Mouse (Mus musculus): Measurements from ENCODE around the gene Tmem30c. TPM values are rescaled to one million over a fixed set of nuclear protein-coding genes. Genes with fewer than 3 reads are reported as not detected.

The Tmem30c gene
- polyA plus RNA-seq, 1 experiment from 2014 or later, result not detected

DNA sequence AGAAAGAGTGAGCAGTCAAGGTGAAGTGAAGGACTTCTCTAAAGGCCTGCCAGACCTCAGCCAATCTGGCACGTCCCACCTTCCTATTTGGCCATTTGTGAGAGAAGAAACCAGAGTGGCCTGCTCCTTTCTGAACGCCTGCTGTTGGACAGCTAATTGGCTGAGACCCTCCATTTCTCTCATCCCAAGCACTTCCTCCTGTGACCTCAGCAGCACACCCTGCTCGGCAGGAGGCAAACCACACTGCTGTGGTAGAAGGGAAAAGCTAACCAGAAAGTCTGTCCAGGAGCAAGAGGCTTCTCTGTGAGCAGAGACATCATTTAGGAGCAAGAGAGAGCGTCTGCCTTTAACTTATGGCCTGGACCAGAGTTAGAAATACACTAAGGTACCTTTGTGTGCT lies 24.5 kb upstream of the Tmem30c start:
- WGBS, result 74% methylated on average over 4 of the region's 4 CpGs
- Histone ChIP-seq H3K9me3 (replicated peaks) (no peaks in the 10 kb centered on the region), H3K4me2 (replicated peaks) (no peak overlapping the region), H3K4me1 (no peaks in the 10 kb centered on the region), H3K27me3 (no peaks in the 10 kb centered on the region), H3K36me3 (no peaks in the 10 kb centered on the region), H3K27ac (no peak overlapping the region), H3K4me3 (no peak overlapping the region), H3K9ac (no peak overlapping the region)
- ATAC-seq (ENCODE audit: low FRiP score), result no peak

DNA sequence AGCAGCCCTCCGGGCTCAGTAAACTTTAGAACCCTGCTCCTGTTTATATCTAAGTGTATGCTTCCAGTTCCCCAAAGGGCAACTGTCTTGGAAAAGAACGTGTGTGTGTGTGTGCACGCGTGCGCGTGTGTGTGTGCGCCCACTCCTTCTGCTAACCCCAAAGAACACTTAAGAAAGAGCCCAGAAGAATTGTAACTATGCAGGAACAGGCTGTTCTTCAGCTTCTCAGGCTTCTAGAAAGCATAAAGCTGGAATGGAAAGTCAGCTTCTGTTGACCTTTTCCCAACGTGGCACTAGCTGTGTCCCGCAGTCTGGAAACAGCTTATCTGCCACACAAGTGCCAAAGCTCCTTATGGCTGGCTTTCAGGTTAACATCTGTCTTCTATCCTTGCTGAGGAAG lies 22.4 kb upstream of the Tmem30c start:
- Histone ChIP-seq H3K9ac (no peak overlapping the region), H3K27me3 (no peaks in the 10 kb centered on the region), H3K4me2 (replicated peaks) (no peak overlapping the region), H3K27ac (no peak overlapping the region), H3K9me3 (replicated peaks) (no peaks in the 10 kb centered on the region), H3K4me1 (no peaks in the 10 kb centered on the region), H3K36me3 (no peaks in the 10 kb centered on the region), H3K4me3 (no peak overlapping the region)
- 90% methylated on average over 9 of the region's 9 CpGs for WGBS
- ATAC-seq (ENCODE audit: low FRiP score), result no peak

DNA sequence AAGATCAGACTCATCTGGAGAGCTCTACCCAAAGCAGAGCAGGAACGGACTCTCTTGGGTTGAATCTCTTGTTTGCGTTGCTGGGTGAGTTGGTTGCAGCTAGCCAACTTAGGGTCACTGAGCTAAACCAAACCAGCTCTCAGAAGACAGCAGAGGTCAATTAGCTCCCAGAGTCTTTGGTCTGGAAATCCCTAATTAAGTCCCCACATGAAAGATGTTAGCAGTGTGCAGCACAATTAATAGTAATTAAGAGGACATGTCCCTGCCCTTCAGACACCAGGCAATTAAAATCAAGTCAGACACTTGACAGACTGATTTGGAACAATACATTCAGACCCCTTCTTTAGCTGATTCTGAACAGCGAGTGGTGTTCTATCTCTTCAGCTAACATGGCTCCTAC lies 21.6 kb upstream of the Tmem30c start:
- no peaks in the 10 kb centered on the region for H3K36me3 ChIP-seq
- 85% methylated on average over 3 of the region's 3 CpGs for WGBS
- H3K9me3 ChIP-seq (replicated peaks), result no peaks in the 10 kb centered on the region
- H3K27me3 ChIP-seq, result no peaks in the 10 kb centered on the region
- H3K4me1 ChIP-seq, result no peaks in the 10 kb centered on the region
- no peak overlapping the region for H3K4me3 ChIP-seq
- H3K9ac ChIP-seq, result no peak overlapping the region
- no peak overlapping the region for H3K4me2 ChIP-seq (replicated peaks)
- ATAC-seq (ENCODE audit: low FRiP score), result no peak
- H3K27ac ChIP-seq, result no peak overlapping the region

DNA sequence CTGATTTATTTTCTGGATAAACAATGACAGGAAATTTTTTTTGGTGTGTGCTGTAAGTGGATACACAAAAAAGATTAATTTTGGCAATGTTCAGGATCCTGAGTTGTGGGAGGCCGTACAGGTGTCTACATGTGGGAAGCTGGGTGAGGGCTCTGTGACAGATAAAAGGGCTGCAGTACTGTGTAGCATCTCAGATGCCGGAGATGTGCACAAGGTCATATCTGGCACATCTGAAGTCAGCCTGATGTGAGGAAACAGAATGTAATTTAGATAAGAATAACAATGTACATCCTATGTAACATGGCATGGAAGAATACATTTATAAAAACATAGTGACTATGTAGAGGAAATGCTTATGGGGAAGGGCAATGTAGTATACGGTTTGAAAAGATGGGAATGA lies 20.8 kb upstream of the Tmem30c start:
- no peaks in the 10 kb centered on the region for H3K4me1 ChIP-seq
- H3K4me2 ChIP-seq (replicated peaks), result no peak overlapping the region
- H3K9me3 ChIP-seq (replicated peaks), result no peaks in the 10 kb centered on the region
- H3K27me3 ChIP-seq, result no peaks in the 10 kb centered on the region
- no peak overlapping the region for H3K9ac ChIP-seq
- no peak overlapping the region for H3K27ac ChIP-seq
- no peaks in the 10 kb centered on the region for H3K36me3 ChIP-seq
- ATAC-seq (ENCODE audit: low FRiP score), result no peak
- WGBS, result 90% methylated on average over 3 of the region's 3 CpGs
- H3K4me3 ChIP-seq, result no peak overlapping the region

DNA sequence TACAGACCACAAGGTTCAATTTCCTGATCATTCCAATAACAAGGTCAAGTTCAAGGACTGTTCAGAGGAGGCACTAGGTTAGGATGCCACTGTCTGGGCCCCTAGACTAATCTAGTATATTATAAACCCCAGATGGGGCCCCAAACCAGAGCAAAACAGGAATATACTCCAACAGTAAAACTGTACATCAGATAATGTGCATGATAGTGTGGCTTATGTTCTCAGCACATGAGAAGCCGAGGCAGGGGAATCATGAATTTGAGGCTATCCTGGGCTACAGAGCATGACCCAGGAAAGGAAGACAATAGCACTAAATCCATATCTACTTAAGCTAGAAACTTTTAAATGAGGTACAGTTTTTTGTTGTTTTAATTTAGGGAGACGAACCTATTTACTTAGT lies 19.5 kb upstream of the Tmem30c start:
- no peak overlapping the region for H3K4me2 ChIP-seq (replicated peaks)
- no peak overlapping the region for H3K9ac ChIP-seq
- no peak for ATAC-seq (ENCODE audit: low FRiP score)
- H3K4me1 ChIP-seq, result no peaks in the 10 kb centered on the region
- no peaks in the 10 kb centered on the region for H3K36me3 ChIP-seq
- 92% methylated on average over 2 of the region's 2 CpGs for WGBS
- no peaks in the 10 kb centered on the region for H3K9me3 ChIP-seq (replicated peaks)
- H3K4me3 ChIP-seq, result no peak overlapping the region
- H3K27me3 ChIP-seq, result no peaks in the 10 kb centered on the region
- H3K27ac ChIP-seq, result no peak overlapping the region

DNA sequence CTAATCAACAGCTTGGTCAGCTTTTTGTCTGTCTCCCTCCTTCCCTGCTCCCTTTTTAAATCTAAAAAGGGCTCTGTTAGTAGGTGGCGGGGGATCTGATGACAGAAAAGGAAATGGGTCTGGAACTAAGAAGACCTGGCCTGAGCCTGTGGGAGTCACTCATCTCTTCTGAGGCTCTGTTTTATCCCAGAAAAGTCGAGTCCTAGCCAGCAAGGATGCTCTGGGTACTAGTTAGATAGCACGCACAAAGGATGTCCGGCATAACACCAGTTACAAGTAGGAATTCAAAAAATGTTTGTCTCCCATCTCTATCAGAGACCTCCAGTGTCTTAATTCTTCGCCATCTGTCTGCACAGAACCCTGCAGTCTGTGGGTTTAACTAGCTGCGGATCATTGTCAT lies 12.8 kb upstream of the Tmem30c start:
- H3K9ac ChIP-seq, result no peak overlapping the region
- H3K4me3 ChIP-seq, result no peak overlapping the region
- no peaks in the 10 kb centered on the region for H3K9me3 ChIP-seq (replicated peaks)
- no peaks in the 10 kb centered on the region for H3K27me3 ChIP-seq
- H3K36me3 ChIP-seq, result no peaks in the 10 kb centered on the region
- no peak overlapping the region for H3K4me2 ChIP-seq (replicated peaks)
- ATAC-seq (ENCODE audit: low FRiP score), result no peak
- 72% methylated on average over 6 of the region's 6 CpGs for WGBS
- peaks cover 6% of the 10 kb centered on the region; the same call in 1 of the 2 replicates for H3K4me1 ChIP-seq
- no peak overlapping the region for H3K27ac ChIP-seq

DNA sequence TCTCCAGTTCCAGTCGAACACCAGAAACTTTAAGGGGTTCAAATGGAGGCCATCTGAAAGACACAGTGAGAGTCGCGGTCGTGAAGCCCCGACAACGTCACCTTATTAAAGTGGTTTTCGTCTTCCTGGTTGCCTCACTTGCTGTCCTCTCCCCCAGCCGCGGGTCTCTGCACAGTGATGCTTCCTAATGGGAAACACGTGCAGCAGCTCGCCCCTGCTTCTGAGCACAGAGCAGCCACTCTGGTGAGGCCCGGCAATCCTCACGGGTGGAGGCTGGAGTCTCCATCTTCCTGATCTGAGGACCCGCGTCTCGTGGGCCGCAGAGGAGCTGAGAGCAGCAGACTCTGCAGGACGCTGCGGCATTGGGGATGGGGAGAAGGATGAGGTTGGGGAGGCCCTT lies 11.1 kb upstream of the Tmem30c start:
- H3K9ac ChIP-seq, result no peak overlapping the region
- H3K4me2 ChIP-seq (replicated peaks), result peak overlapping the region; percentile 25; the same call in 1 of the 2 replicates
- H3K27ac ChIP-seq, result no peak overlapping the region
- no peak overlapping the region for H3K4me3 ChIP-seq
- WGBS, result 50% methylated on average over 19 of the region's 19 CpGs
- peaks cover 6% of the 10 kb centered on the region; the same call in 1 of the 2 replicates for H3K4me1 ChIP-seq
- no peaks in the 10 kb centered on the region for H3K36me3 ChIP-seq
- no peak for ATAC-seq (ENCODE audit: low FRiP score)
- H3K27me3 ChIP-seq, result no peaks in the 10 kb centered on the region
- no peaks in the 10 kb centered on the region for H3K9me3 ChIP-seq (replicated peaks)

DNA sequence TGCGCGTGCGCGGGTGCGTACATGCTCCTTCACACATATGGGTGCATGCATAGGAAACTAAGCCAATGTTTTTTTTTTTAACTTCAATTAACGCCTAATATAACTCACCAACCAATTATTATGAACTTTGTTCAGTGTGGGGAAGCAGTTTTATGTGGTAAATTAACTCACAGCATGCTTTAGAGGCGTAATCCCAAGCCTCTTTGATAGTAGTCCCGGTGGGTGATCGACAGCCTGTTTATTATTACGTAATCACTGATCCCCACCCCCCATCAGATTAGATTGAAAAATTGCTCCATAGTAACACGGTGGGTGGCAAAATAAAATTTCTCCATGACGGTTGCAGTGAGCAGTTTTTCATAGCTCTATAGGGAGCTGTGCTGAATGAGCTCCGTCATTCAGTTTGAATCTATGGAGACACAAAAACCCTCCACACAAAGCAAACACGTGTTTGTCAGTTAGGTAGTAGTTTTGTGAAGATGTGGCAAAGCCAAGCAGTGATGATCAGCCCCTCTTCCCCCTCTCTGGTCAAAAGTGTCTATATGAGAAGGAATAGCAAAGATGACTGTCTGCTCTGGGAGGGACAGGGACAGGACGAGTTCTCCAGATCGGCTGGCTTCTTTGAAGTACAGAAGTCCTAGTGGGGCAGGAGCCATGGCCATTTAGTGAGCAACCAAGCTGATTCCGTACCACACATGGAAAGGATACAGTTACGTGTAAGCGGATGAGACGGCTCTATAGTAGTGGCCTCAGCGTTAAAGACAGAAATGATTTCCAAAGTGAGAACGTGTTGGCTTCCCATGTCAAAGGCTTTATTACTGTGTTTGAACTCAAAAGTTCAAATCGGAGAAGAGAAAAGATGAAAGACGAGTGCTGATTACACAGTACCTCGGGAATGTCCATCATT lies 10.4 kb upstream of the Tmem30c start:
- Histone ChIP-seq H3K4me1 (peaks cover 6% of the 10 kb centered on the region; the same call in 1 of the 2 replicates), H3K9me3 (replicated peaks) (no peaks in the 10 kb centered on the region), H3K4me2 (replicated peaks) (0 out of 2 replicates have a peak overlapping the region, but pooled peaks have one; percentile 25), H3K27me3 (no peaks in the 10 kb centered on the region), H3K4me3 (no peak overlapping the region), H3K27ac (no peak overlapping the region), H3K36me3 (no peaks in the 10 kb centered on the region), H3K9ac (no peak overlapping the region)
- 65% methylated on average over 25 of the region's 25 CpGs for WGBS
- ATAC-seq (ENCODE audit: low FRiP score), result 0 out of 2 replicates have a peak, but pooled peaks have one; percentile 29

DNA sequence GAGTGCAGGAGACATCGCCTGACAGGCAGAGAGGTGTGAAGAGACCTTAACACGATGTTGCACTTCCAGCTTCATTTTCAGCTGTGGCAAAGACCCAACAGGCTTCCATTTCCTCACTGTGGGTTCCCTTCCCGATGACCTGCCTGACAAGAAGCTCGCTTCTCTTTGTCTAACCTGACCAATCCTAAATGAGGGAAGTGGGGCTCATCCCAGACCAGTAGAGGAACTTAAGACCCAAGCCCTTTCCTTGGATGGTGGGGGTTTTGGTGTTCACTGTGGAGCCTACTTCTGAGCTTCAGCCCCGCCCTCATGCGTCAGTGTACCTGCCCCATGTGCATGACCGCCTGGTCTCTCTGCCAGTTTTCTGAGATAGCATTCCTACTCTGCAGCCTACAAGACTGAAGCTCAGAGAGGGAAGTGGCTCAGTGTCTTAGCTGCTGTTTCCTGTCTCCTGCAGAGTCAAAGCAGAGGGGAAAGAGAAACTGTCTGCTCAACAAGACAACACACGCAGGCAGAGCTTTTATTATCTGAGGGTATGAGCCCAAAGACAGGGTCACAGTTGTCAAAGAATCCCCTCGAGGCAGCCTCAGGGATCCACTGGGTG lies 8.9 kb upstream of the Tmem30c start:
- Histone ChIP-seq H3K27ac (no peak overlapping the region), H3K4me3 (no peak overlapping the region), H3K27me3 (no peaks in the 10 kb centered on the region), H3K36me3 (no peaks in the 10 kb centered on the region), H3K4me2 (replicated peaks) (no peak overlapping the region), H3K4me1 (peaks cover 6% of the 10 kb centered on the region; the same call in 1 of the 2 replicates), H3K9me3 (replicated peaks) (no peaks in the 10 kb centered on the region), H3K9ac (no peak overlapping the region)
- ATAC-seq (ENCODE audit: low FRiP score), result no peak
- WGBS, result 81% methylated on average over 9 of the region's 9 CpGs

DNA sequence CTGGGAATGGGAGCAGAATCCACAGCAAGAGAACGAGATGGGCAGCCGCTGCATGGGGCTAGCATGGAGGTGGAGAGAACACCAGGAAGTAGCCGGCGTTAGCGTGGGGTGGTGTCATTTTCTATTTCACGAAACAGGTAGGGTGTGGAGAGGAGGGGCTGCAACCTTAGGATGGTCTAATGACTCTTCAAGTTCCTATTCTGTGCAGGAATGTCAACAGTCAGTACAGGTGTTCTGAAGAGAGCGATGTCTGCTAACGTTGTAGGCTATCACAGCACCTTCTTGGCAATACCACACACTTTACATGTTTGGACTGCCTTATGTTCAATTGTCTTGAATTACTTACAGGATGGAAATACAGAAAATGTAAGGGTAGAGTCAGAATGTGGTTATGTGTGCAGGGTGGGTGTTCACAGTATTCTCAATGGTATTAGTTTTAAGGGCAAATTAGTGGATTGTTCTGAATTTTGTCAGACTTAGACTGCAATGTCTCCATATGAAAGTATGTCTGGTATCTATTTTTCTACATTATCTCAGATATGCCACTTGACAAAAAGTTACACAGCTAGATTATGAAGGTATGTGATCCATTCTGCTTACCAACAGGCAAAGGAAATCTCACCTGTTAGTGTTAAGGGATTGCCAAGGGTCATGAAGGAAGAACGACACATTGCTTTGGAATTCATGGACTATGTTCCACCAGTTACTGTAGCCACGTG lies 2.7 kb upstream of the Tmem30c start:
- ATAC-seq (ENCODE audit: low FRiP score), result no peak
- Histone ChIP-seq H3K27me3 (no peaks in the 10 kb centered on the region), H3K9me3 (replicated peaks) (no peaks in the 10 kb centered on the region), H3K4me3 (no peak overlapping the region), H3K9ac (no peak overlapping the region), H3K4me1 (no peaks in the 10 kb centered on the region), H3K27ac (no peak overlapping the region), H3K36me3 (no peaks in the 10 kb centered on the region), H3K4me2 (replicated peaks) (no peak overlapping the region)
- WGBS, result 85% methylated on average over 10 of the region's 10 CpGs

DNA sequence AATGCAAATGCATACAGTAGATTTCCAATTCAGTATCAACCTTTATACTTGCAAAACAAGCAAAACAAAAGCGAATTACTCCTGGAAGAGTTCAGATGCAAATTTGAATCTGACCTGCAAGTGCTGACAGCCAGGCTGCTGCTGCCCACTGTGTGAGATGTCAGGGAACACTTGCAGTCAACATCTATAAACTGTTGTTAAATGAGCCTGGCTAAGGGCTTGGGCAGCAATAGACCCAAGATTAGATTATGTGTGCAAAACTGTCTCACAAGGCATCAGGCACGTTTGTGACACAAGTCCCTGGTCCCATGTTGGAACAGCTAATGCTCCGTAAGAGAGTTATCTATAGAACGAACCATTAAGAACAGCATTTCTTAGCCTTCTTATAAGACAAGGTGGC lies 369 bp downstream of the Tmem30c start:
- no peaks in the 10 kb centered on the region for H3K36me3 ChIP-seq
- no peaks in the 10 kb centered on the region for H3K9me3 ChIP-seq (replicated peaks)
- no peaks in the 10 kb centered on the region for H3K27me3 ChIP-seq
- no peaks in the 10 kb centered on the region for H3K4me1 ChIP-seq
- no peak overlapping the region for H3K4me2 ChIP-seq (replicated peaks)
- no peak overlapping the region for H3K9ac ChIP-seq
- no peak for ATAC-seq (ENCODE audit: low FRiP score)
- no peak overlapping the region for H3K4me3 ChIP-seq
- 65% methylated on average over 4 of the region's 4 CpGs for WGBS
- no peak overlapping the region for H3K27ac ChIP-seq

DNA sequence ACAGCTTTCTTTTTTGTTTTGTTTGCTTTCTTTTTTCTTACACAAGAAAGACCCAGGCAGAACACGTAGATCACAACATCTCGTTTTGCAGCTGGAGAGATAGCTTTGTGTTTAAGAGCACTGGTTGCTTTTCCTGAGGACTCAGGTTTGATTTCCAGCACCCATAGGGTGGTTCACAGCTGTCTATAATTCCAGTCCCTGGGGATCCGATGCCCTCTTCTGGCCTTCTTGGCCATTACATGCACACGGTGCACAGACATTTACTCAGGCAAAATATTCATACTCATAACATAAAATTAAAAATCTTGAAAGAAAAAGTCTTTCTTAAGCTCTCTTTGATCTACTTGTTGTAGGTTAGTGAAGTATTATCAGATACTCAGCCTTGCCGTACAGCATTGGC lies 969 bp downstream of the Tmem30c start:
- Histone ChIP-seq H3K27me3 (no peaks in the 10 kb centered on the region), H3K36me3 (no peaks in the 10 kb centered on the region), H3K27ac (no peak overlapping the region), H3K4me3 (no peak overlapping the region), H3K9ac (no peak overlapping the region), H3K9me3 (replicated peaks) (no peaks in the 10 kb centered on the region), H3K4me1 (no peaks in the 10 kb centered on the region), H3K4me2 (replicated peaks) (no peak overlapping the region)
- 93% methylated on average over 5 of the region's 5 CpGs for WGBS
- ATAC-seq (ENCODE audit: low FRiP score), result no peak
